Mouse (Mus musculus): ENCODE measurements around the gene Fam168a. TPM values are rescaled to one million over a fixed set of nuclear protein-coding genes. Genes with fewer than 3 reads are reported as not detected.
A peak's percentile ranks its signal among the peaks of the same experiment; 100 is the strongest.

Fam168a gene
- polyA plus RNA-seq, 1 experiment from 2014 or later, result 32.6 TPM

DNA sequence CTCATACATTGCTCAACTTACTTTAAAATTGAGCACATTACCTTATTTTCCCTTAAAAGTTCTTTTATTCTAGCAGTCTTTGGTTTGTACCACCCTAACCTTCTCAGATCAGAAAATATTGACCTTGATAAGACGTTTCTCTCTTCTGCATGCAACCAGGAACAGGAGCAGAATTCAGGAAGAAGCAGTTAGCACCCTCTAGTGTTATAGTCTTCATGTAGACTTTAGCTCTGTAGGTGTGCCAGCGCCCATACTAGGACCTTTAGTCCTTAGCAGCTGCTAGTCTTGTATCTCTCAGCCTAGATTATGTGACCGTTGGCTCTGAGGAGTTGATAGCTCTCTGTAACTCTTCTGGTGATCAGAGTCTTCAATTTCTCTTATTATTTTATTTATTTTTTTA is 92.4 kb downstream of the Fam168a start:
- Histone ChIP-seq H3K27me3 (ENCODE audit: control insufficient read depth, insufficient read depth, low read length) (no peaks in the 10 kb centered on the region), H3K27ac (replicated peaks; ENCODE audit: low read depth, low read length) (no peak overlapping the region), H3K4me3 (ENCODE audit: low read depth, low read length) (no peak overlapping the region), H3K9ac (replicated peaks; ENCODE audit: low read length) (no peak overlapping the region), H3K36me3 (replicated peaks; ENCODE audit: control insufficient read depth, insufficient read depth, low read depth, low read length) (no peaks in the 10 kb centered on the region), H3K9me3 (replicated peaks; ENCODE audit: control insufficient read depth, low read length) (no peaks in the 10 kb centered on the region), H3K4me2 (ENCODE audit: low read depth, low read length) (no peak overlapping the region), H3K4me1 (ENCODE audit: control insufficient read depth, insufficient read depth, low read length) (no peaks in the 10 kb centered on the region)
- WGBS, result 68% methylated on average over 3 of the region's 3 CpGs
- no peak for DNase-seq (ENCODE audit: low spot score)
- ATAC-seq (replicated peaks; ENCODE audit: insufficient number of reproducible peaks, low FRiP score, low TSS enrichment, low read depth), result no peak

- 65% methylated on average over 2 of the region's 2 CpGs for WGBS
- H3K4me2 ChIP-seq (ENCODE audit: low read depth, low read length), result no peak overlapping the region
- H3K36me3 ChIP-seq (replicated peaks; ENCODE audit: control insufficient read depth, insufficient read depth, low read depth, low read length), result no peaks in the 10 kb centered on the region
- no peak for ATAC-seq (replicated peaks; ENCODE audit: insufficient number of reproducible peaks, low FRiP score, low TSS enrichment, low read depth)
- H3K4me3 ChIP-seq (ENCODE audit: low read depth, low read length), result no peak overlapping the region
- no peak overlapping the region for H3K27ac ChIP-seq (replicated peaks; ENCODE audit: low read depth, low read length)
- no peaks in the 10 kb centered on the region for H3K27me3 ChIP-seq (ENCODE audit: control insufficient read depth, insufficient read depth, low read length)
- H3K9me3 ChIP-seq (replicated peaks; ENCODE audit: control insufficient read depth, low read length), result no peaks in the 10 kb centered on the region
- no peak for DNase-seq (ENCODE audit: low spot score)
- no peaks in the 10 kb centered on the region; the same call in 1 of the 2 replicates for H3K4me1 ChIP-seq (ENCODE audit: control insufficient read depth, insufficient read depth, low read length)
- no peak overlapping the region for H3K9ac ChIP-seq (replicated peaks; ENCODE audit: low read length)
Observed at GRCm38 (mm10) chr7:100805391-100805790, 99.0 kb downstream of the Fam168a start.

- Histone ChIP-seq H3K27ac (replicated peaks; ENCODE audit: low read depth, low read length) (no peak overlapping the region), H3K9ac (replicated peaks; ENCODE audit: low read length) (no peak overlapping the region), H3K4me3 (ENCODE audit: low read depth, low read length) (no peak overlapping the region), H3K4me1 (ENCODE audit: control insufficient read depth, insufficient read depth, low read length) (no peaks in the 10 kb centered on the region), H3K4me2 (ENCODE audit: low read depth, low read length) (no peak overlapping the region), H3K27me3 (ENCODE audit: control insufficient read depth, insufficient read depth, low read length) (no peaks in the 10 kb centered on the region), H3K36me3 (replicated peaks; ENCODE audit: control insufficient read depth, insufficient read depth, low read depth, low read length) (no peaks in the 10 kb centered on the region), H3K9me3 (replicated peaks; ENCODE audit: control insufficient read depth, low read length) (no peaks in the 10 kb centered on the region)
- DNase-seq (ENCODE audit: low spot score) (no peak), ATAC-seq (replicated peaks; ENCODE audit: insufficient number of reproducible peaks, low FRiP score, low TSS enrichment, low read depth) (no peak)
- 84% methylated on average over 5 of the region's 5 CpGs for WGBS
Observed at GRCm38 (mm10) chr7:100811912-100812311, 105.5 kb downstream of the Fam168a start.

- Histone ChIP-seq H3K27me3 (ENCODE audit: control insufficient read depth, insufficient read depth, low read length) (no peaks in the 10 kb centered on the region), H3K4me1 (ENCODE audit: control insufficient read depth, insufficient read depth, low read length) (no peaks in the 10 kb centered on the region), H3K9ac (replicated peaks; ENCODE audit: low read length) (no peak overlapping the region), H3K4me3 (ENCODE audit: low read depth, low read length) (no peak overlapping the region), H3K9me3 (replicated peaks; ENCODE audit: control insufficient read depth, low read length) (no peaks in the 10 kb centered on the region), H3K4me2 (ENCODE audit: low read depth, low read length) (no peak overlapping the region), H3K36me3 (replicated peaks; ENCODE audit: control insufficient read depth, insufficient read depth, low read depth, low read length) (no peaks in the 10 kb centered on the region), H3K27ac (replicated peaks; ENCODE audit: low read depth, low read length) (no peak overlapping the region)
- 90% methylated on average over 5 of the region's 5 CpGs for WGBS
- no peak for DNase-seq (ENCODE audit: low spot score)
- no peak for ATAC-seq (replicated peaks; ENCODE audit: insufficient number of reproducible peaks, low FRiP score, low TSS enrichment, low read depth)
Observed at GRCm38 (mm10) chr7:100812641-100813040, 106.2 kb downstream of the Fam168a start.

DNA sequence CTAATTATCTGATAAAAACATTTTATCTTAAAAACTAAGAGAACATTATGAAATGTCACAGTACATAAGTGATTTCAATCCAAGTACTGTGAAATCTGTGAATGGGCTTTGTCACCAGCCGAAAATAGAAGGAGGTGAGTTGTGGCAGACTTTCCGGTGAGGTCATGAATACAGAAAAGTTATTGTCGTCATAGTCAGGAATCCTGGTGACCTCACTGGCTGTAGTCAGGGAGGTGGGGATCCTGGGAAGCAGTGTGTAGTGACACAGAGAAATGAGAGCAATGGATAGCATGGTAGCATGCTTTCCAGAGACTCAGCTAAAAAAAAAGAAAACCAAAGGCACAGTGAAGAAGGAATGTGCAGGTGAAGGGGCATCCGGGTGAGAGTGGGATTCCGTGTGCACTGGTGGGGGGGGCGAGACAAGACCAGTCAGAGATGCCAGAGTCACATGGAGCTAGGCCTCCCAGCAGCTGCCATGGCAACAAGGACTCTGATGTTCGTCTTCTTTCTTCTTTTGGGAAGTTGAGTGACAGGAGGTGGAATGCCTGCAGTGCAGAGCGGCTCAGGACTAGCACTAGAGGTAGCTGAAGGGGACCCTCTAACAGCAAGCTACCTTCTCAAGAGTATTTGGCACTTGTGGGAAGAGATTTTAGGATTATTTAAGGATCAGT is 109.6 kb downstream of the Fam168a start:
- H3K4me3 ChIP-seq (ENCODE audit: low read depth, low read length), result no peak overlapping the region
- WGBS, result 55% methylated on average over 8 of the region's 8 CpGs
- no peaks in the 10 kb centered on the region for H3K36me3 ChIP-seq (replicated peaks; ENCODE audit: control insufficient read depth, insufficient read depth, low read depth, low read length)
- no peak overlapping the region for H3K27ac ChIP-seq (replicated peaks; ENCODE audit: low read depth, low read length)
- ATAC-seq (replicated peaks; ENCODE audit: insufficient number of reproducible peaks, low FRiP score, low TSS enrichment, low read depth), result peak; percentile 29; the same call in 1 of the 2 replicates
- no peaks in the 10 kb centered on the region for H3K9me3 ChIP-seq (replicated peaks; ENCODE audit: control insufficient read depth, low read length)
- H3K27me3 ChIP-seq (ENCODE audit: control insufficient read depth, insufficient read depth, low read length), result no peaks in the 10 kb centered on the region
- H3K9ac ChIP-seq (replicated peaks; ENCODE audit: low read length), result no peak overlapping the region
- peak; percentile 28 for DNase-seq (ENCODE audit: low spot score)
- H3K4me2 ChIP-seq (ENCODE audit: low read depth, low read length), result no peak overlapping the region
- H3K4me1 ChIP-seq (ENCODE audit: control insufficient read depth, insufficient read depth, low read length), result no peaks in the 10 kb centered on the region

DNA sequence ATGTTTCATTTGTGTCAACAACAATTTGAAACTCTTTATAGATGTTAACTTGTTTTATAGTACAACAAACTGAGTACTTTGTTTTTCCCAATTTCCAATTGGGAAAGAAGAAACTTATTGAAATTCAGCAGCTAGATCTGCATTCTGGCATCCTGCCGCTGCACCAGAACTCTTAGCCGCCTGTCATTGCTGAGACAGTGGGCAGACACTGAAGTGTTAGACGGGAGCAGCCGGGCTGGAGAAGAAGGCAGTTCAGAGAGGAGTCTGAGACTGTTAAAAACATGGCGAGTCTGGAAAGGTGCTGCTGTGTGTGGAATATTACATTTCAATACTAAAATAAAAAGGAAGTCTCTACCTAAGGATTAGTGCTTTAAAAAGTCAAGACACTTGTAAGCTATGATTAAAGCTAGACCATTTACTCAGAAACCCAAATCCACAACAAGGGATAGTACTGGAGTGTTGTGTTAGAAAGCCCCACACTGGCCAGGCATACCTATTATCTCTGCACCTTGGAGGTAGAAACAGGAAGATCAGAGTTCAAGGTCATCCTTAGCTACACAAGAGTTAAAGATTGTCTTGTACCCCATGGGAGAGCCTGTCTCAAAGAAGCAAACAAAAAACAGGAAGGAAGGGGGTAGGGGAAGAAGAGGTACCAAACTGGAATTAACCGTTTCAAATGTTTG is 110.5 kb downstream of the Fam168a start:
- H3K9ac ChIP-seq (replicated peaks; ENCODE audit: low read length), result no peak overlapping the region
- no peak overlapping the region for H3K4me3 ChIP-seq (ENCODE audit: low read depth, low read length)
- no peak overlapping the region for H3K4me2 ChIP-seq (ENCODE audit: low read depth, low read length)
- ATAC-seq (replicated peaks; ENCODE audit: insufficient number of reproducible peaks, low FRiP score, low TSS enrichment, low read depth), result no peak
- no peak for DNase-seq (ENCODE audit: low spot score)
- H3K27me3 ChIP-seq (ENCODE audit: control insufficient read depth, insufficient read depth, low read length), result no peaks in the 10 kb centered on the region
- H3K36me3 ChIP-seq (replicated peaks; ENCODE audit: control insufficient read depth, insufficient read depth, low read depth, low read length), result no peaks in the 10 kb centered on the region
- 67% methylated on average over 6 of the region's 6 CpGs for WGBS
- H3K4me1 ChIP-seq (ENCODE audit: control insufficient read depth, insufficient read depth, low read length), result no peaks in the 10 kb centered on the region
- H3K27ac ChIP-seq (replicated peaks; ENCODE audit: low read depth, low read length), result no peak overlapping the region
- no peaks in the 10 kb centered on the region for H3K9me3 ChIP-seq (replicated peaks; ENCODE audit: control insufficient read depth, low read length)

- H3K36me3 ChIP-seq (replicated peaks; ENCODE audit: control insufficient read depth, insufficient read depth, low read depth, low read length), result no peaks in the 10 kb centered on the region
- DNase-seq (ENCODE audit: low spot score) (no peak), ATAC-seq (replicated peaks; ENCODE audit: insufficient number of reproducible peaks, low FRiP score, low TSS enrichment, low read depth) (no peak)
- no peaks in the 10 kb centered on the region for H3K27me3 ChIP-seq (ENCODE audit: control insufficient read depth, insufficient read depth, low read length)
- H3K27ac ChIP-seq (replicated peaks; ENCODE audit: low read depth, low read length), result no peak overlapping the region
- no peak overlapping the region for H3K9ac ChIP-seq (replicated peaks; ENCODE audit: low read length)
- WGBS, result 72% methylated on average over 2 of the region's 2 CpGs
- H3K4me3 ChIP-seq (ENCODE audit: low read depth, low read length), result no peak overlapping the region
- H3K9me3 ChIP-seq (replicated peaks; ENCODE audit: control insufficient read depth, low read length), result no peaks in the 10 kb centered on the region
- no peaks in the 10 kb centered on the region for H3K4me1 ChIP-seq (ENCODE audit: control insufficient read depth, insufficient read depth, low read length)
- H3K4me2 ChIP-seq (ENCODE audit: low read depth, low read length), result no peak overlapping the region
Observed at GRCm38 (mm10) chr7:100817442-100817760, 111.0 kb downstream of the Fam168a start.

DNA sequence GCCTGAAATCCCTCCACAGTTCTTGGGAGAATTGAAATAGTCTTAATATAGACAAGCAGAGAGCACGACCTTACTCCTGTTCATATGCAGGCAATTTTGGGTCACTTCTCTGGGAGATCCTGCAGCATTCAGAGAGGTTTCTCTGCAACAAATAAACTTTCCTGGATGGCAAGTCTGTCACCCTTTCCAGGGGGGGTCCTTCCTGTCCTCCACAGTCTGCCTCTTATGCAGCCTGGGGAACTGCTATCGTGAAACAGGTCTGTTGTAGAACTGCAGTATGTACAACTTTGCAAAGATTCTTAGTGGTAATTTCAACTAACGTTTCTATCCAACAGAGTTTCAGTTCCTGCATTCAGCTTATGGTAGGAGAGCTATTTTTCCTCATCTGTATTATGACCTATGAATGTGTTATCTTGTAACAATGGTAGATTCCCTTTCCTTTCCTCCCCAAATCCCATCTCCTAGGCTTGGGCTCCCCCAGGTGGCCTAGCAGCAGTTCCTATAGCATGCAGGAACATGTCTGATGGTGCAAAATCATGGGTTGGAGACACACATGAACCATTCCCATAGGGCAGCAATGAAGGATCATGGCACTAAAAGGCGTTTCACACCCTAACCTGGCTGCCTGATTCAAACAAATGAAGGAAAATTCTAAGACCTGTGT is 112.1 kb downstream of the Fam168a start:
- Histone ChIP-seq H3K4me3 (ENCODE audit: low read depth, low read length) (no peak overlapping the region), H3K9me3 (replicated peaks; ENCODE audit: control insufficient read depth, low read length) (no peaks in the 10 kb centered on the region), H3K4me2 (ENCODE audit: low read depth, low read length) (no peak overlapping the region), H3K36me3 (replicated peaks; ENCODE audit: control insufficient read depth, insufficient read depth, low read depth, low read length) (no peaks in the 10 kb centered on the region), H3K27me3 (ENCODE audit: control insufficient read depth, insufficient read depth, low read length) (no peaks in the 10 kb centered on the region), H3K9ac (replicated peaks; ENCODE audit: low read length) (no peak overlapping the region), H3K27ac (replicated peaks; ENCODE audit: low read depth, low read length) (no peak overlapping the region), H3K4me1 (ENCODE audit: control insufficient read depth, insufficient read depth, low read length) (no peaks in the 10 kb centered on the region)
- DNase-seq (ENCODE audit: low spot score) (no peak), ATAC-seq (replicated peaks; ENCODE audit: insufficient number of reproducible peaks, low FRiP score, low TSS enrichment, low read depth) (no peak)
- WGBS, result 83% methylated on average over 4 of the region's 4 CpGs
